Mouse (Mus musculus): ENCODE data around the gene Olfr1113. TPM values are rescaled to one million over a fixed set of nuclear protein-coding genes. Genes with fewer than 3 reads are reported as not detected.

The Olfr1113 gene
- not detected in 2 replicates for polyA plus RNA-seq (2015; fragmentation: Nextera tagmentation; extraction: Ambion mirVana)

GRCm38 (mm10) chr2:87208670-87209069, at the start of gene Olfr1113:
Gene Olfr1113, plus strand, starts transcription at chr2:87208970.

GRCm38 (mm10) chr2:87187498-87187897, 21.3 kb upstream of the Olfr1113 start, which contains the start of gene Olfr1112:
Gene Olfr1112, plus strand, starts transcription at chr2:87187798.

DNA sequence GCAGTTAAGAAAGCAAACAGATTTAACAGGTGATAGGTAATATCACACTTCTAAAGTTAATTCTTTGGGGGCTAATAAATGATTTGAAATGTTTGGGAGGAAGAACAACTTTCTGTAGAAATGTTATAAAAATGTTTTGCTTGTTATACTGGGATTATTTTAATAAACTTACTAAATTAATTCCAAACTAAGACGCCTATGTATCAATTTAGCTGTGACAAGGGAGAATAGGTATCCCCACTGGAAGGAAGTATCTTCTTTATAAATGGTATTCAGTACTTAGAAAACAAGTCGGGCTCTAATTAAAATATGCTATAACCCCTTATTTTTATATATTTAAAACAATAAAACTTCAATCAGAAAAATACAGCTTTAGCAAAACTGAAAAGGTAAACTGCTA, 38.9 kb downstream of the Olfr1113 start, which contains the start of gene Olfr1115:
Gene Olfr1115, plus strand, starts transcription at position 301 of the 400 bp plus-strand sequence.

Small RNAs within 50 kb of the gene (microRNA-seq; reads per million reads assigned to microRNA genes)
- gene Gm27438, result 0 reads per million in 2 experiments

Other genes starting within 250 kb of the Olfr1113 start
- not detected in 2 replicates for gene Olfr1099, start 248.3 kb upstream of the Olfr1113 start, polyA plus RNA-seq (2015; fragmentation: Nextera tagmentation; extraction: Ambion mirVana)
- gene Olfr1100, start 229.0 kb upstream of the Olfr1113 start, polyA plus RNA-seq (2015; fragmentation: Nextera tagmentation; extraction: Ambion mirVana), result not detected in 2 replicates
- not detected in 2 replicates for gene Olfr1101, start 217.7 kb upstream of the Olfr1113 start, polyA plus RNA-seq (2015; fragmentation: Nextera tagmentation; extraction: Ambion mirVana)
- gene Olfr1102, start 210.6 kb upstream of the Olfr1113 start, polyA plus RNA-seq (2015; fragmentation: Nextera tagmentation; extraction: Ambion mirVana), result not detected in 2 replicates
- not detected in 2 replicates for gene Olfr1104, start 181.9 kb upstream of the Olfr1113 start, polyA plus RNA-seq (2015; fragmentation: Nextera tagmentation; extraction: Ambion mirVana)
- gene Olfr1105, start 172.4 kb upstream of the Olfr1113 start, polyA plus RNA-seq (2015; fragmentation: Nextera tagmentation; extraction: Ambion mirVana), result not detected in 2 replicates
- gene Olfr1106, start 156.7 kb upstream of the Olfr1113 start, polyA plus RNA-seq (2015; fragmentation: Nextera tagmentation; extraction: Ambion mirVana), result not detected in 2 replicates
- gene Olfr1107, start 133.2 kb upstream of the Olfr1113 start, polyA plus RNA-seq (2015; fragmentation: Nextera tagmentation; extraction: Ambion mirVana), result not detected in 2 replicates
- not detected in 2 replicates for gene Olfr1109, start 113.0 kb upstream of the Olfr1113 start, polyA plus RNA-seq (2015; fragmentation: Nextera tagmentation; extraction: Ambion mirVana)
- not detected in 2 replicates for gene Olfr259, start 94.4 kb upstream of the Olfr1113 start, polyA plus RNA-seq (2015; fragmentation: Nextera tagmentation; extraction: Ambion mirVana)
- gene Olfr1110, start 68.7 kb upstream of the Olfr1113 start, polyA plus RNA-seq (2015; fragmentation: Nextera tagmentation; extraction: Ambion mirVana), result not detected in 2 replicates
- gene Olfr1111, start 56.3 kb upstream of the Olfr1113 start, polyA plus RNA-seq (2015; fragmentation: Nextera tagmentation; extraction: Ambion mirVana), result not detected in 2 replicates
- gene Olfr1112, start 21.2 kb upstream of the Olfr1113 start, polyA plus RNA-seq (2015; fragmentation: Nextera tagmentation; extraction: Ambion mirVana), result not detected in 2 replicates
- not detected in 2 replicates for gene Olfr1115, start 39.0 kb downstream of the Olfr1113 start, polyA plus RNA-seq (2015; fragmentation: Nextera tagmentation; extraction: Ambion mirVana)
- gene Olfr1116, start 58.6 kb downstream of the Olfr1113 start, polyA plus RNA-seq (2015; fragmentation: Nextera tagmentation; extraction: Ambion mirVana), result not detected in 2 replicates
- not detected in 2 replicates for gene Olfr1118, start 98.6 kb downstream of the Olfr1113 start, polyA plus RNA-seq (2015; fragmentation: Nextera tagmentation; extraction: Ambion mirVana)
- not detected in 2 replicates for gene Olfr1120, start 145.8 kb downstream of the Olfr1113 start, polyA plus RNA-seq (2015; fragmentation: Nextera tagmentation; extraction: Ambion mirVana)
- not detected in 2 replicates for gene Olfr1121, start 160.9 kb downstream of the Olfr1113 start, polyA plus RNA-seq (2015; fragmentation: Nextera tagmentation; extraction: Ambion mirVana)
- gene Olfr1122, start 176.9 kb downstream of the Olfr1113 start, polyA plus RNA-seq (2015; fragmentation: Nextera tagmentation; extraction: Ambion mirVana), result not detected in 2 replicates
- gene Olfr1123, start 207.7 kb downstream of the Olfr1113 start, polyA plus RNA-seq (2015; fragmentation: Nextera tagmentation; extraction: Ambion mirVana), result not detected in 2 replicates
- 0.05 TPM in 1 of 2 replicates, not detected in the other for gene Olfr1124, start 221.3 kb downstream of the Olfr1113 start, polyA plus RNA-seq (2015; fragmentation: Nextera tagmentation; extraction: Ambion mirVana)
- not detected in 2 replicates for gene Olfr1126, start 245.0 kb downstream of the Olfr1113 start, polyA plus RNA-seq (2015; fragmentation: Nextera tagmentation; extraction: Ambion mirVana)

Measured in skeletal muscle tissue, postnatal 0 days (tissue).